In genomic region chr11:121740906-121741305, GRCm38 (mm10) we compare ENCODE assay signal across 9 mouse cellular contexts. TPM values are rescaled to one million over a fixed set of nuclear protein-coding genes. Genes with fewer than 3 reads are reported as not detected.
DNase-seq lines count a peak whose midpoint lies in the region; ATAC-seq and TF ChIP-seq lines count a peak whose summit lies in the region.
"Had no signal": no experiment of that assay in that cellular context is flagged by ENCODE, and none has a peak within 500 bp of the region (broad histone marks: within the 10 kb centered on the region; RNA-seq: fewer than 3 reads in every experiment).

No protein-coding gene starts in this region.

- no peaks in the 10 kb centered on the region for H3K4me1 ChIP-seq in lung, postnatal 0 days (ENCODE audit: insufficient read depth, low read depth, low read length)
- H3K4me1 ChIP-seq in hindbrain, embryonic 14.5 days (replicated peaks; ENCODE audit: control insufficient read depth, insufficient read depth, low read length): 0 out of 2 replicates have a peak, but pooled peaks cover 4% of the 10 kb centered on the region
- H3K4me1 ChIP-seq in midbrain, embryonic 11.5 days (ENCODE audit: control insufficient read depth, insufficient read depth, low read length): no peaks in the 10 kb centered on the region; the same call in 1 of the 2 replicates

- H3K4me2 ChIP-seq in lung, postnatal 0 days (replicated peaks; ENCODE audit: low read depth, low read length): no peak overlapping the region
- no peak overlapping the region for H3K4me2 ChIP-seq in hindbrain, embryonic 14.5 days (replicated peaks)
- H3K4me2 ChIP-seq in midbrain, embryonic 11.5 days: no peak overlapping the region

- H3K27ac ChIP-seq in lung, postnatal 0 days (ENCODE audit: low read length): peak overlapping the region; percentile 54
- no peak overlapping the region for H3K27ac ChIP-seq in hindbrain, embryonic 14.5 days
- H3K27ac ChIP-seq in midbrain, embryonic 11.5 days (ENCODE audit: low read depth, low read length): no peak overlapping the region

- 6% methylated on average over 1 of the region's 1 CpGs for WGBS in lung, postnatal 0 days
- 55% methylated on average over 1 of the region's 1 CpGs for WGBS in hindbrain, embryonic 14.5 days
- 67% methylated on average over 1 of the region's 1 CpGs for WGBS in midbrain, embryonic 11.5 days

- no peaks in the 10 kb centered on the region for H3K36me3 ChIP-seq in lung, postnatal 0 days (ENCODE audit: insufficient read depth, low read length)
- no peaks in the 10 kb centered on the region for H3K36me3 ChIP-seq in hindbrain, embryonic 14.5 days (replicated peaks; ENCODE audit: control insufficient read depth, insufficient read depth)
- no peaks in the 10 kb centered on the region for H3K36me3 ChIP-seq in midbrain, embryonic 11.5 days (ENCODE audit: control insufficient read depth, insufficient read depth, low read length)

- no peak for TF ChIP-seq EP300 in lung, postnatal 0 days (IDR thresholded peaks at IDR 0.05)

- no peak overlapping the region for H3K4me3 ChIP-seq in lung, postnatal 0 days (ENCODE audit: low read depth, low read length)
- no peak overlapping the region for H3K4me3 ChIP-seq in hindbrain, embryonic 14.5 days (replicated peaks; ENCODE audit: low read length)
- H3K4me3 ChIP-seq in midbrain, embryonic 11.5 days (ENCODE audit: low read depth, low read length): no peak overlapping the region

- H3K27me3 ChIP-seq in lung, postnatal 0 days (replicated peaks; ENCODE audit: insufficient read depth, low read length): no peaks in the 10 kb centered on the region
- no peaks in the 10 kb centered on the region for H3K27me3 ChIP-seq in hindbrain, embryonic 14.5 days (ENCODE audit: control insufficient read depth, insufficient read depth, low read length)
- H3K27me3 ChIP-seq in midbrain, embryonic 11.5 days (ENCODE audit: control insufficient read depth, insufficient read depth, low read length): no peaks in the 10 kb centered on the region

- peak; percentile 56 for ATAC-seq in lung, postnatal 0 days
- no peak for ATAC-seq in hindbrain, embryonic 14.5 days (ENCODE audit: low FRiP score)
- ATAC-seq in midbrain, embryonic 11.5 days (ENCODE audit: low FRiP score): no peak

- DNase-seq in gastrocnemius, adult 18-20 months (ENCODE audit: low spot score): peak; percentile 20
- no peak for DNase-seq in gastrocnemius, postnatal 14 days
- peak; percentile 80 for DNase-seq in 3T3-L1 (ENCODE audit: low read depth, low spot score)
- peak; percentile 20 for DNase-seq in heart, postnatal 4 days
- DNase-seq in lung, postnatal 0 days (ENCODE audit: low spot score): peak; percentile 61
- no peak for DNase-seq in thymus, postnatal 10 days (ENCODE audit: low spot score in 2 of 2)
- no peak for DNase-seq in hindbrain, embryonic 14.5 days (ENCODE audit: low spot score)
- no peak for DNase-seq in midbrain, embryonic 11.5 days (ENCODE audit: low spot score, missing footprints)
- DNase-seq: thymus, postnatal 4 days had no signal

- no peak for TF ChIP-seq CTCF in lung, postnatal 0 days (IDR thresholded peaks at IDR 0.05)

- no peak overlapping the region for H3K9ac ChIP-seq in lung, postnatal 0 days (replicated peaks; ENCODE audit: low read depth)
- no peak overlapping the region for H3K9ac ChIP-seq in hindbrain, embryonic 14.5 days
- no peak overlapping the region for H3K9ac ChIP-seq in midbrain, embryonic 11.5 days (ENCODE audit: low read length)

- intact Hi-C loops in gastrocnemius, postnatal 14 days (cut with DNase I; ENCODE audit: low total_unique reads): no loop called here

- no peaks in the 10 kb centered on the region for H3K9me3 ChIP-seq in lung, postnatal 0 days (ENCODE audit: low read length)
- H3K9me3 ChIP-seq in hindbrain, embryonic 14.5 days (ENCODE audit: control insufficient read depth, low read length): no peaks in the 10 kb centered on the region
- no peaks in the 10 kb centered on the region for H3K9me3 ChIP-seq in midbrain, embryonic 11.5 days (ENCODE audit: control insufficient read depth, low read length)

RNA-seq across cellular contexts. Expression of gene Metrnl, which starts 39.6 kb away (rescaled TPM):
- total RNA-seq in gastrocnemius, adult 18-20 months (2021): 1 to 10 TPM; 4.2 to 9.1 TPM
- 10 to 100 TPM in 1 of 2 experiments, 1 to 10 TPM in 1; 8.9 to 15.3 TPM for total RNA-seq in gastrocnemius, postnatal 14 days (2021)
- 10 to 100 TPM; 15.4 to 17.3 TPM for total RNA-seq in heart, postnatal 4 days (2021)
- polyA plus RNA-seq in lung, postnatal 0 days (2015; fragmentation: Nextera tagmentation; extraction: Ambion mirVana): 22.3 and 23.6 TPM in 2 replicates
- polyA plus RNA-seq in hindbrain, embryonic 14.5 days (2014; fragmentation: Nextera tagmentation; extraction: Ambion mirVana): 18.9 and 23.9 TPM in 2 replicates
- 10.5 and 10.7 TPM in 2 replicates for polyA plus RNA-seq in midbrain, embryonic 11.5 days (2014; fragmentation: Nextera tagmentation; extraction: Ambion mirVana)

Comparison
In these comparisons a context has a peak if more than half of its experiments do, and no peak if none do; other contexts are left out.
1. DNase-seq: peak in gastrocnemius, adult 18-20 months (single experiment), 3T3-L1 (single experiment), heart, postnatal 4 days (single experiment) and lung, postnatal 0 days (single experiment); none in gastrocnemius, postnatal 14 days (single experiment), thymus, postnatal 10 days (0 of 2), hindbrain, embryonic 14.5 days (single experiment) and midbrain, embryonic 11.5 days (single experiment).